Mouse (Mus musculus) ES-Bruce4 (cell line): ENCODE measurements around the gene Tatdn3. TPM values are rescaled to one million over a fixed set of nuclear protein-coding genes. Genes with fewer than 3 reads are reported as not detected.

ENCODE experiments used
- H3K27ac ChIP-seq: 2 replicates; pipeline ENCODE4 v1.5.1; 2012; ENCODE audit warnings: low read length, inconsistent platforms; ENCODE audit not compliant: insufficient read depth
- H3K27me3 ChIP-seq: 2 replicates; pipeline ENCODE4 v1.6.1; 2012; ENCODE audit warnings: mild to moderate bottlenecking, low read length, inconsistent platforms; ENCODE audit not compliant: control insufficient read depth, poor library complexity, insufficient read depth, severe bottlenecking
- H3K36me3 ChIP-seq: 2 replicates; pipeline ENCODE4 v1.6.1; 2012; ENCODE audit warnings: inconsistent platforms, mild to moderate bottlenecking, low read length, moderate library complexity; ENCODE audit not compliant: control insufficient read depth, poor library complexity, insufficient read depth, severe bottlenecking
- H3K4me1 ChIP-seq: one replicate; pipeline ENCODE4 v1.8.1; 2011; ENCODE audit warnings: low read length; ENCODE audit not compliant: control insufficient read depth, insufficient read depth
- H3K4me3 ChIP-seq: 2 replicates; pipeline ENCODE4 v1.5.1; 2011; ENCODE audit warnings: low read depth, mild to moderate bottlenecking, low read length
- H3K9ac ChIP-seq: 2 replicates; pipeline ENCODE4 v1.6.1; 2012; ENCODE audit warnings: low read depth, mild to moderate bottlenecking, inconsistent platforms; ENCODE audit not compliant: poor library complexity, severe bottlenecking
- H3K9me3 ChIP-seq: replicated peaks from 2 replicates; pipeline ENCODE4 v1.6.1; 2012; ENCODE audit warnings: mild to moderate bottlenecking, low read length, inconsistent platforms; ENCODE audit not compliant: control insufficient read depth, poor library complexity, insufficient read depth, severe bottlenecking
- CTCF ChIP-seq: IDR thresholded peaks from one replicate; pipeline ENCODE4 v1.8.1; 2011; ENCODE audit warnings: low read depth, low read length
- EP300 ChIP-seq: IDR thresholded peaks from 2 replicates; pipeline ENCODE4 v1.6.1; 2011; ENCODE audit warnings: low read depth, low read length; ENCODE audit not compliant: insufficient read depth
- POLR2A ChIP-seq: IDR thresholded peaks from one replicate; pipeline ENCODE4 v1.8.1; 2011; ENCODE audit warnings: low read length; ENCODE audit not compliant: insufficient read depth
- polyA plus RNA-seq: library from polyadenylated mRNA; stranded (reverse); fragments of >200 nt; gene quantifications from 2 replicates; pipeline ENCODE4 v1.2.4, GENCODE M21; 2011; ENCODE audit warnings: low read depth; ENCODE audit not compliant: missing spikeins, insufficient read depth, insufficient read length

The Tatdn3 gene
- polyA plus RNA-seq, 1 experiment = 12.0 TPM

DNA sequence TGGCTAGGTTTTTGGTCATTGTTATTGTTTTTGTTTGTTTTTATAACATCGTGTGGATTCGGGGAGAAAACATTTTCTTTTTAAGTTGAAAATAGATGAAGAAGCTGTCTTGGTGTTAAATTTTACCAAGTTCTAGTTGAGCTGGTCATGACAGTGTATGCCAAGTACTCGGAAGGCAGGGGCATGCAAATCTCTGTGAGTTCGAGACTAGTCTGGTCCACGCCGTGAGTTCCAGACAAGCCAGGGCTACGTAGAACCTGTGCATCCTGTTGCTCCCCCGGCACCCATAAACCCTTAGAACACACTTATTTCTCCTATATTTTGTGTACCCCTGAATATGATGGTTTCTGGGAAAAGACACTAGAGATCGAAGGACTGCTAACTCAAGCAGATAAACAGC is 968 bp upstream of the Tatdn3 start:
- H3K36me3 ChIP-seq = peaks cover 8% of the 10 kb centered on the region
- no peak for TF ChIP-seq POLR2A
- no peak for TF ChIP-seq CTCF
- TF ChIP-seq EP300 = no peak
- no peak overlapping the region for H3K27ac ChIP-seq
- no peaks in the 10 kb centered on the region for H3K9me3 ChIP-seq
- H3K27me3 ChIP-seq = no peaks in the 10 kb centered on the region
- peak overlapping the region; percentile 84 for H3K4me3 ChIP-seq
- H3K9ac ChIP-seq = peak overlapping the region; percentile 90
- no peaks in the 10 kb centered on the region for H3K4me1 ChIP-seq

- H3K4me1 ChIP-seq = no peaks in the 10 kb centered on the region
- peaks cover 7% of the 10 kb centered on the region for H3K36me3 ChIP-seq
- no peak overlapping the region for H3K27ac ChIP-seq
- no peaks in the 10 kb centered on the region for H3K27me3 ChIP-seq
- H3K9me3 ChIP-seq = no peaks in the 10 kb centered on the region
- H3K9ac ChIP-seq = peak overlapping the region; percentile 90
- TF ChIP-seq POLR2A (no peak), EP300 (no peak), CTCF (no peak)
- peak overlapping the region; percentile 76 for H3K4me3 ChIP-seq
These were observed 421 bp downstream of the Tatdn3 start for GRCm38 (mm10) chr1:191062241-191062780.

DNA sequence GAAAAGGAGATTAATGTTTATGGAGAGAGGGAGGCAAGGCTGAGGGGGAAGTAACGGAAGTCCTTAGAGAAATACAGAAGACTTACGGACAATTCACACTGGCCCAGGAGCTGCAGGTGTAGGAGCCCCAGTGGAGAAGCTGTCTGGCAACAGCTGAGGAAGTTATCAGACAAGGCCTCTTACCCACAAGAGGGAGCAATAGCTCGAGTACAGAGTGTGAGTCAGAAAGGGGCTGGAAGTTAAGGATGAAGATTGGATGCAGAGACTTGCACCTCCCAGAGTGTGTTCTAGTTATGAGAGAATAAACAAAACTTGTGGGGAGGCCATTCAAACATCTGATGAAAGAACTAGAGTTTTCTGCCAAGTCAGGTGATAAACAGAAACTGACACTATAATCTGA is 5.3 kb downstream of the Tatdn3 start:
- Histone ChIP-seq H3K27me3 (no peaks in the 10 kb centered on the region), H3K9ac (no peak overlapping the region)

DNA sequence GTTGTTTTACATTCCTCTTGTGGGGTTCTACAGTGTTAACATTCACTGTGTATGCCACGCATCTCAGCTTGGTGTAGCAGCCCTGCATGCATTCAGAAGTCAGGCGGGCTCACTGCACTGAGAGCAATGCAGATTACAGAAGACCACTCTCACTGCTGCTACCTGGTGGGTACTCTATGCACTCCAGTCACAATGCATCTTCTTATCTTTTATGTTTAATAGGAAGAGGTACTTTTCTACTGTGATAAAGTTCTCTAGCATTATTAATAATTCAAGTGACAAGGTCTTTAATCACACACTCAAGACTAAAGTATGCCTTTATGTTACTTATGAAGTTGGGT is 7.2 kb downstream of the Tatdn3 start:
- H3K9ac ChIP-seq = no peak overlapping the region
- H3K36me3 ChIP-seq = no peaks in the 10 kb centered on the region
- H3K4me1 ChIP-seq = no peaks in the 10 kb centered on the region
- no peaks in the 10 kb centered on the region for H3K9me3 ChIP-seq
- H3K4me3 ChIP-seq = no peak overlapping the region
- TF ChIP-seq CTCF (no peak), EP300 (no peak), POLR2A (no peak)
- no peak overlapping the region for H3K27ac ChIP-seq
- no peaks in the 10 kb centered on the region for H3K27me3 ChIP-seq

More for the DNA sequence above, 5.3 kb downstream of the Tatdn3 start:
- H3K9me3 ChIP-seq = no peaks in the 10 kb centered on the region
- H3K4me3 ChIP-seq = no peak overlapping the region
- no peaks in the 10 kb centered on the region for H3K36me3 ChIP-seq
- TF ChIP-seq POLR2A = no peak
- no peak for TF ChIP-seq CTCF
- TF ChIP-seq EP300 = no peak
- H3K4me1 ChIP-seq = no peaks in the 10 kb centered on the region
- no peak overlapping the region for H3K27ac ChIP-seq

GRCm38 (mm10) chr1:191054870-191055532 is 7.7 kb downstream of the Tatdn3 start:
- H3K27ac ChIP-seq = no peak overlapping the region
- no peaks in the 10 kb centered on the region for H3K9me3 ChIP-seq
- no peak overlapping the region for H3K4me3 ChIP-seq
- H3K9ac ChIP-seq = no peak overlapping the region
- TF ChIP-seq EP300 (no peak), CTCF (peak; percentile 23), POLR2A (no peak)
- H3K27me3 ChIP-seq = no peaks in the 10 kb centered on the region
- H3K4me1 ChIP-seq = no peaks in the 10 kb centered on the region
- H3K36me3 ChIP-seq = no peaks in the 10 kb centered on the region

DNA sequence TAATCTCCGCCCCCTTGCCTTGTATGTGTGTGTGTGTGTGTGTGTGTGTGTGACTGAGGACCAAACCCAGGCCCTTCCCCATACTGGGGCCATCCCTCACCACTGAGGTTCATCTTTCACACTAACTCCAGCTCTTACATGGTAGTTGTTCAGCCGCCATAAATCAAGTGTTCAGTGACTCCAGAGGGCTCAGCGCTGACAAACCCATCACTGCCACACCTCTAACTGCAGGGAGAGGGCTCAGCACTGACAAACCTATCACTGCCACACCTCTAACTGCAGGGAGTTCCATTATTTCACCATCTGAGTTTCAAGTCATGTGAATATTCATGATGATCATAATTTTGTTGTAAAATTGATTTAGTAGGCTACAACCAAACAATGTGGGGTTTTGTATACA is 9.2 kb downstream of the Tatdn3 start:
- TF ChIP-seq POLR2A (no peak), EP300 (no peak), CTCF (no peak)
- Histone ChIP-seq H3K27ac (no peak overlapping the region), H3K4me3 (no peak overlapping the region), H3K36me3 (no peaks in the 10 kb centered on the region), H3K27me3 (no peaks in the 10 kb centered on the region), H3K9ac (no peak overlapping the region), H3K4me1 (no peaks in the 10 kb centered on the region), H3K9me3 (no peaks in the 10 kb centered on the region)
